Mouse (Mus musculus) kidney, embryonic 15.5 days (tissue): Measurements from ENCODE around the gene Lrfn4. TPM values are rescaled to one million over a fixed set of nuclear protein-coding genes. Genes with fewer than 3 reads are reported as not detected.
A peak's percentile ranks its signal among the peaks of the same experiment; 100 is the strongest.

ENCODE experiments used
- ATAC-seq: fragments of 200-750 bp; cut with Nextera tagmentation; replicated peaks from 2 replicates; pipeline ENCODE4 v1.8.0; 2017; ENCODE audit warnings: moderate TSS enrichment; ENCODE audit not compliant: low FRiP score
- H3K27ac ChIP-seq: fragments of 300-500 bp; sonication (generic); 2 replicates; pipeline ENCODE4 v1.5.1; 2015; ENCODE audit warnings: mild to moderate bottlenecking, inconsistent platforms
- H3K27me3 ChIP-seq: fragments of 300-500 bp; sonication (generic); 2 replicates; pipeline ENCODE4 v1.6.1; 2015; ENCODE audit warnings: inconsistent platforms
- H3K36me3 ChIP-seq: fragments of 300-500 bp; sonication (generic); 2 replicates; pipeline ENCODE4 v1.6.1; 2015; ENCODE audit warnings: inconsistent platforms
- H3K4me1 ChIP-seq: fragments of 300-500 bp; sonication (generic); 2 replicates; pipeline ENCODE4 v1.6.1; 2015; ENCODE audit warnings: inconsistent platforms
- H3K4me2 ChIP-seq: fragments of 300-500 bp; sonication (generic); 2 replicates; pipeline ENCODE4 v1.6.1; 2015; ENCODE audit warnings: moderate library complexity, mild to moderate bottlenecking, inconsistent platforms
- H3K4me3 ChIP-seq: fragments of 300-500 bp; sonication (generic); replicated peaks from 2 replicates; pipeline ENCODE4 v1.5.1; 2015; ENCODE audit warnings: mild to moderate bottlenecking, inconsistent platforms
- H3K9ac ChIP-seq: fragments of 300-500 bp; sonication (generic); 2 replicates; pipeline ENCODE4 v1.6.1; 2015; ENCODE audit warnings: mild to moderate bottlenecking, inconsistent platforms
- H3K9me3 ChIP-seq: fragments of 300-500 bp; sonication (generic); replicated peaks from 2 replicates; pipeline ENCODE4 v1.6.1; 2016; ENCODE audit warnings: inconsistent platforms
- WGBS: fragments of 180-500 bp; shearing (Covaris S2); methylation state at CpG from one replicate; pipeline ENCODE4 v1.1.7; 2015; ENCODE audit warnings: mixed read lengths; 5-methylcytosine and 5-hydroxymethylcytosine counted together
- polyA plus RNA-seq: library from polyadenylated mRNA; unstranded; fragments of >200 nt; fragmentation: Nextera tagmentation; extraction: Ambion mirVana; gene quantifications from 2 replicates; pipeline ENCODE4 v1.2.1, GENCODE M21; 2015

The Lrfn4 gene
- polyA plus RNA-seq, 1 experiment from 2014 or later = 7.7 TPM

DNA sequence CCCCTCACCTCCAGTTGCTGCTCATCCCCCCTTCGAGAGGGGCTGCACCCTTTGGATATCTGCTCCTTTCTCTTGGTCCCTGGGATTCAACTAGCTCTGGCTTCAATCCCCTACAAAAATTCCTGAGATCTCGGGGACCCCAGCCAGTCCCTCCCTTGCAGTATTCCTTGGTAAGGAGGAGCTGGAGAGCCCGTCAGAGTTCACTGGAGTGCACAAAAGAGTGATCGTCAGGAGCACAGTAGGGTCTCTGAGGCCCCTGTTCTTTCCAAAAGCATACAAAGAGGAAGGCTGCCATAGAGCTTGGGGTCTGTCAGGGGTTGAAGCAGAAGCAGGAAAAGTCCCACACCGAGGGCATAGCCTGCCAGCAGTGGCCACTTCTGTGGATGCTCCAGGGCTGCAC is 7.3 kb upstream of the Lrfn4 start:
- peaks cover 32% of the 10 kb centered on the region for H3K4me1 ChIP-seq
- no peak overlapping the region for H3K4me3 ChIP-seq
- WGBS = 85% methylated on average over 5 of the region's 5 CpGs
- no peak overlapping the region for H3K4me2 ChIP-seq
- no peak overlapping the region for H3K27ac ChIP-seq
- no peak for ATAC-seq
- H3K9me3 ChIP-seq = no peaks in the 10 kb centered on the region
- H3K27me3 ChIP-seq = no peaks in the 10 kb centered on the region
- H3K9ac ChIP-seq = no peak overlapping the region
- H3K36me3 ChIP-seq = peaks cover 46% of the 10 kb centered on the region

DNA sequence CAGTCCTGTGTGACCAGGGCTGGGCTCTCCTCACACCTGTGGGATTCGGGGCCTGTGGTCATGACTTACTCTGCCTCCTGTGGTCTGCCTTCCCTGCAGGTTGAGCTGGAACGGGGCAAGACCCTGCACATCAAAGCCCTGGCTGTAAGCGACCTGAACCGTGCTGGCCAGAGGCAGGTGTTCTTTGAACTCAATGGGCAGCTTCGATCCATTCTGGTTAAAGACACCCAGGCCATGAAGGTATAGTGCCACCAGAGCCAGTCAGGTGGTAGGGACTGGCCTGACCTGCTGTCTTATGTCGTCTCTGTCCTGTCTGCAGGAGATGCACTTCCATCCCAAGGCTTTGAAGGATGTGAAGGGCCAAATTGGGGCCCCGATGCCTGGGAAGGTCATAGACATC is 5.3 kb upstream of the Lrfn4 start:
- WGBS = 87% methylated on average over 7 of the region's 7 CpGs
- ATAC-seq = no peak
- no peak overlapping the region for H3K27ac ChIP-seq
- no peak overlapping the region for H3K4me2 ChIP-seq
- H3K4me1 ChIP-seq = peaks cover 27% of the 10 kb centered on the region
- peaks cover 46% of the 10 kb centered on the region for H3K36me3 ChIP-seq
- no peak overlapping the region for H3K9ac ChIP-seq
- H3K4me3 ChIP-seq = no peak overlapping the region
- no peaks in the 10 kb centered on the region for H3K27me3 ChIP-seq
- no peaks in the 10 kb centered on the region for H3K9me3 ChIP-seq

DNA sequence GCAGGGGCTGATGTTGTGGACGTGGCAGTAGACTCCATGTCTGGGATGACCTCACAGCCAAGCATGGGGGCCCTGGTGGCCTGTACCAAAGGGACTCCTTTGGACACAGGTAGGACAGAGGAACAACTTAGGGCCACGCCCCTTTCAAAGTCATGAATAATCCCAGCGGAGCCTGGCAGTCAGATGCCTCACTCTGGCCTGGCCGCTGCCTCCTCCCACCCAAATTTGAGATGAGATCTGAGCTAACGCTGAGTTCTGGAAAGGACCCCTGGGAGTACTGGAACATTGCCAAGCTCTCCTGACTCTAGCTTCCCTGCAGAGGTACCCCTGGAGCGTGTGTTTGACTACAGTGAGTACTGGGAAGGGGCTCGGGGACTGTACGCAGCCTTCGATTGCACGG is 4.0 kb upstream of the Lrfn4 start:
- Histone ChIP-seq H3K36me3 (peaks cover 46% of the 10 kb centered on the region), H3K4me1 (peaks cover 24% of the 10 kb centered on the region), H3K9ac (no peak overlapping the region), H3K27ac (no peak overlapping the region), H3K4me2 (no peak overlapping the region), H3K4me3 (no peak overlapping the region), H3K9me3 (no peaks in the 10 kb centered on the region), H3K27me3 (no peaks in the 10 kb centered on the region)
- 78% methylated on average over 10 of the region's 10 CpGs for WGBS
- ATAC-seq = no peak

DNA sequence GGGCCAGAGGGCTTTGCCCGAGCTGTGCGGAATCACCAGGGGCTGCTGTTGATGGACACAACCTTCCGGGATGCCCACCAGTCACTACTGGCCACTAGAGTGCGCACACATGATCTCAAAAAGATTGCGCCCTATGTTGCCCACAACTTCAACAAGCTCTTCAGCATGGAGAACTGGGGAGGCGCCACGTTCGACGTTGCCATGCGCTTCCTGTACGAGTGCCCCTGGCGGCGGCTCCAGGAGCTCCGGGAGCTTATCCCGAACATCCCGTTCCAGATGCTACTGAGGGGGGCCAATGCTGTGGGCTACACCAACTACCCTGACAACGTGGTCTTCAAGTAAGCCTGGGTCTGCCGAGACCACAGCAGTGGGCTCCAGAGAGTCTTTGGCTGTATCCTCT is 2.7 kb upstream of the Lrfn4 start:
- Histone ChIP-seq H3K4me1 (peaks cover 29% of the 10 kb centered on the region), H3K27ac (no peak overlapping the region), H3K4me3 (no peak overlapping the region), H3K27me3 (no peaks in the 10 kb centered on the region), H3K9ac (no peak overlapping the region), H3K36me3 (peaks cover 43% of the 10 kb centered on the region), H3K4me2 (no peak overlapping the region), H3K9me3 (no peaks in the 10 kb centered on the region)
- WGBS = 47% methylated on average over 18 of the region's 18 CpGs
- ATAC-seq = no peak

DNA sequence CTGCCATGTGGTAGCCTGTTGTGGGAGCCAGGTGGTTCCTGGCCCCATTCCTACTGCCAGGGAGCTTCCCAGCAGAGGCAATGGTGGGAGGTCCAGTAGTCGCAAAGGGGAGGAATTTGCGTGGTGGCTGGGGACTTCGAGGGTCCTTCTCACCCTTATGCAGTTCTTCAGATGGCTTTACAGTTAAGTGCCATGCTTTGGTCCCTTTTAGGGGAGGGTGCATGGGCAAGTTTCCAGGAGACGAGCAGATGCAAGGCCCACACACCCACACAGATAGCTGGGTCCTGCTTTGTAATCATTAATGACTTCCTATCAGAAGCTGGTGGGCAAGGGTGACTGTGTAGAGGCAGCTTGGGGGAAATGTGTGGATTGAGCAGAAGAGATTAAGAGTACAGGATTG is 1.1 kb upstream of the Lrfn4 start:
- peak overlapping the region; percentile 93; the same call in 1 of the 2 replicates for H3K27ac ChIP-seq
- H3K27me3 ChIP-seq = no peaks in the 10 kb centered on the region
- no peak for ATAC-seq
- H3K9ac ChIP-seq = 0 out of 2 replicates have a peak overlapping the region, but pooled peaks have one; percentile 8
- peaks cover 43% of the 10 kb centered on the region for H3K36me3 ChIP-seq
- 27% methylated on average over 4 of the region's 4 CpGs for WGBS
- H3K4me3 ChIP-seq = no peak overlapping the region
- no peaks in the 10 kb centered on the region for H3K9me3 ChIP-seq
- peaks cover 45% of the 10 kb centered on the region for H3K4me1 ChIP-seq
- H3K4me2 ChIP-seq = peak overlapping the region; percentile 80

DNA sequence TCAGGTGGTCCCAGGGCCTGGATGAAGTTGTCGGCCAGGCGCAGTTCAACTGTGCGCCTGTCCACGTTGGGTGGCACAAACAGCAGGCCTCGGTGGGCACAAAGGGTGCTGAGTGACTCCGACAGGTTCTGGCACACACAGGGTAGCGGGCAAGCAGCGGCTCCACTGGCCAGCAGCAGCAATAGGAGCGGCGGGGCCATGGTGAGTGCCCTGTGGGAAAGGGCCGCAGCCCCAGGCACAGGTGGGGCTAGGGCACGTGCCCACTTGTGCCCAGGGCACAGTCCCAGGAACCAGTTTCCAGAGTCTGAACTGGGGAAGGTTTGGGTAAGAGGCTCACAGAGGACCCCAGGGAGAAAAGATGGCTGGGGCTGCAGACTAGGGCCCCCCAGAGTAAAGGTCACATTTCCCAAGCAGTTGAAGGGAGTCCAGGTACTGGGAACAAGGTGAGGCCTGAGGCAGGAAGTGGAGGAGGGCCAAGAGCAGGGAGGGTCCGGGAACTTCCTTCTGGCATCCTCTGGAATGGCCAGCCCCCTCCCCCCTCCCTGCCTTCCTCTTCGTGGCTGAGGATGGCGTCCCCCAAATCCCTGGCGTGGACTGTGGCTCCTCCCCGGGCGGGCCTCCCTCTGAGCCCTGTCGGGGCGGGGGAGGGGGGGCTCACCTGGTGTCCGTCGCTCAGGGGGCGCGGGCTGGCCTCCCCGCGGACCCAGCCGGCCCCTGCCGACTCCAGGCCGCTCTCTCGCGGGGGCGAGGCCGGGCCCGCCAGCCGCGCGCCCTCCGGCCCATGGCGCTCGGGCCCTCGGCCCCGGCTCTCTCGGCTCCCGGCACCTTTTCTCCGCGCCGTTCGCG is 939 bp downstream of the Lrfn4 start:
- peak; percentile 10; the same call in 1 of the 2 replicates for ATAC-seq
- Histone ChIP-seq H3K4me1 (peaks cover 48% of the 10 kb centered on the region), H3K27me3 (no peaks in the 10 kb centered on the region), H3K36me3 (peaks cover 31% of the 10 kb centered on the region), H3K9me3 (no peaks in the 10 kb centered on the region), H3K4me3 (peak overlapping the region; percentile 65), H3K4me2 (peak overlapping the region; percentile 80), H3K9ac (peak overlapping the region; percentile 90), H3K27ac (peak overlapping the region; percentile 93)
- 18% methylated on average over 43 of the region's 49 CpGs for WGBS

DNA sequence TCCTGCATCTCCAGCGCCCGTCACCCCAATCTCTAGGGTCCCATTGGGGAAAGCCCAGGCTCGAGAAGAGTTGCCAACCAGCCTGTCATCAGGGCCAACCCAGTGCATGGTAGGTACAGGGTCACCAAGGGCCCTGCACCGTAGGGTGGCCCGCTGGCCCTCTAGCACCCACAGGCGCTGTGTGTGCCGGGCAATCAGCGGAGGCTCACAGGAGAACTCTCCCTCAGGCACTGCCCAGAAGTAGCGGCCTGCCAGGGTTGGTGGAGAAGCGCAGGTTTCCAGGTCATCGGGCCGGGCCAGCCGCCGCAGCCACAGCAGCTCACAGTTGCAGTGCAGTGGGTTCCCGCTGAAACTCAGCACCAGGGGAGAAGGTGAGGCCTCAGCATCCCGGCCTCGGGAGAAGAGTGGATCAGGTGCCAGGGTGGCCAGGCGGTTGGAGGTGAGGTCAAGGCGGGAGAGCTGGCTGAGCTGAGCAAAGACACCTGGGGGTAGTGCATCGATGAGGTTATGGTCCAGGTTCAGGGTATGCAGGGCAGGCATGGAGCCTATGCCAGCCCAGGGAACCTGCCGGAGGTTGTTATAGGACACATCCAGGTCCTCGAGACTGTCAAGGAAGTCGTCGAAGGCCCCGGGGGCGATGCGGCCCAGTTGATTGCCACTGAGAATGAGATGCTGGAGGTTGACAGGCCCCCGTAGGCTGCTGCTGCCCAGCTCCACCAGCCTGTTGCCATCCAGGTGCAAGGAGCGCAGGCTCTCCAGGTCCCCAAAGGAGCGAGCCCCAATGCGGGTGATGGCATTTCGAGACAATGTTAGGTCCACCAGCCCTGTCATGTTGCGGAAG is 1.8 kb downstream of the Lrfn4 start:
- ATAC-seq = no peak
- Histone ChIP-seq H3K4me1 (peaks cover 52% of the 10 kb centered on the region), H3K9me3 (no peaks in the 10 kb centered on the region), H3K4me3 (peak overlapping the region; percentile 65), H3K36me3 (peaks cover 31% of the 10 kb centered on the region), H3K4me2 (peak overlapping the region; percentile 80), H3K27ac (peak overlapping the region; percentile 93; the same call in 1 of the 2 replicates), H3K9ac (peak overlapping the region; percentile 90), H3K27me3 (no peaks in the 10 kb centered on the region)
- WGBS = 79% methylated on average over 33 of the region's 33 CpGs

DNA sequence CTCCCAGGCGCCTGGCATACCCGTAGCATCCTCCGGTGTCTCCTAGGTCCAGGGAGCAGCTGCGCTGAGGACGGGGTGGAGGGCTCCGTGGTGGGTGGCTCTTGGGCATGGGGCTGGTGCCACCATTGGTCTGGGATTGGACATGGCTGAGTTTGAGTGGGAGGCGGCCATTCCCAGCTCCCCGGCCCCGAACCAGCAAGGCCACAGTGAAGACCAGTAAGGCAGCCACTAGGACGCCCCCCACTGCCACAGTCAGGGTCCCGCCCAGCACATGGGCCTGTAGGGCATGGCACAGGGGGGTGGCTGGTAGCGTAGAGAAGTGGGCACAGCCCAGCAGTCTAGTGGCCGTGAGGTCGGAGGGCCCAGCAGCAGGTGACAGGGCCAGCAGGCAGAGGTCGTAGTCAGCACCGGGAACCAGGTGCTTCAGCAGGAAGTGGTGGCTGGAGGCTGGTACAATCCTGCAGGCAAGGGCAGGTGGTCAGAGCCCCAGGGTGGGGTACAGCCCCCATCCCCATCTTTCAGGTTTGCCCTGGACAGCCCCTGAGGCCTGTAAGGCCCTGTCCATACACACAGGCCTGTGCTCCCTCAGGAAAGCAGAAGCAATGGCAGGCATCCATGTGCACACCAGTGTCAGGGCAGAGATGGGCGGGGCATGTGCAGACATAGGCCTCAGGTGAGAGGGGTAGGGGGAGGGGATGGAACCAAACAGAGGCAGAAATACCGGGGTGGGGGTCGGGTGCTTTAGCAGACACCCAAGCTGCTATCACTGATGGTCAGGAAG is 3.1 kb downstream of the Lrfn4 start:
- no peak overlapping the region for H3K27ac ChIP-seq
- no peak overlapping the region for H3K9ac ChIP-seq
- H3K36me3 ChIP-seq = peaks cover 31% of the 10 kb centered on the region
- peaks cover 49% of the 10 kb centered on the region for H3K4me1 ChIP-seq
- no peak overlapping the region for H3K4me3 ChIP-seq
- no peaks in the 10 kb centered on the region for H3K9me3 ChIP-seq
- no peaks in the 10 kb centered on the region for H3K27me3 ChIP-seq
- H3K4me2 ChIP-seq = no peak overlapping the region
- 87% methylated on average over 19 of the region's 19 CpGs for WGBS
- ATAC-seq = no peak

DNA sequence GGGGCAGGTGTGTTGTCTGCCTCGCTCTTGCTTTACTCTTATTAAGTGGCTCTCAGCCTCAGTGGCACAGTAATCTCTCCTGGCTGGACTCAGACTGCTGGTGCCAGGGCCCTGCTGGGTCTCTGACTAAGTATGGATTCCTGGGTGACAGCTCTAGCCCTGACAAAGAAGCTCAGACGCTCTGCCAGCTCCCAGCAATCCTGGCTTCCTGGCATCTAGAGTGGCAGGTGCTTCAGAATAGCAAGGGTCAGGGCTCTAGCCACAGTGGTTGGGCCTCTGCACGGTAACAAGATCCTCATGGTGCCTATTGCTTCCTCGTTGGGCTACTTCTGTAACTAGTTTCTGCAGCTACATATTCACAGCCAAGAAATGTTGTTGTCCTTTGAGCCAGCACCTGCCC is 5.4 kb downstream of the Lrfn4 start:
- Histone ChIP-seq H3K27me3 (no peaks in the 10 kb centered on the region), H3K4me2 (no peak overlapping the region), H3K9me3 (no peaks in the 10 kb centered on the region), H3K36me3 (peaks cover 31% of the 10 kb centered on the region), H3K4me1 (peaks cover 46% of the 10 kb centered on the region), H3K4me3 (no peak overlapping the region), H3K27ac (no peak overlapping the region), H3K9ac (no peak overlapping the region)
- no peak for ATAC-seq
- 48% methylated on average over 4 of the region's 4 CpGs for WGBS

DNA sequence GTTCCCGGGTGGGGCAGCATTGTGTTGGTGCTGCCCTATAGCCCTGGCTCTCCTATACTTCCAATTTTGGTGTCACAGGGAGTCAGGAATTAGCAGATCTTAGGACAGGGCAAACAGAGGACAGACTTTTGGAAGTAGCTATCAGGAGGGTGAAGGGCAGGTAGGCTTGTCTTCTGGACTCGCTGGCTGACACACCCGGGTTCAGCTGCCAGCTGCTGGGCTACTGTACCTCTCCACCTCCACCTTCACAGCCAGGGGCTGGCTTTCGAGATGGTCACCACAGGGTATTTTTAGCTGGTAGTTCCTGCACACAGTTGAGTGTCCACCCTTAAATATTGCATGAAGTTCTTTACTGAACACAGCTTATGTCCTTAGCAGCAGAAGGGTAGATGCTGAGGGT is 7.0 kb downstream of the Lrfn4 start:
- H3K9me3 ChIP-seq = no peaks in the 10 kb centered on the region
- H3K4me1 ChIP-seq = peaks cover 49% of the 10 kb centered on the region
- H3K36me3 ChIP-seq = peaks cover 26% of the 10 kb centered on the region
- H3K4me3 ChIP-seq = no peak overlapping the region
- no peak overlapping the region for H3K4me2 ChIP-seq
- no peaks in the 10 kb centered on the region for H3K27me3 ChIP-seq
- H3K9ac ChIP-seq = no peak overlapping the region
- no peak for ATAC-seq
- WGBS = 83% methylated on average over 4 of the region's 4 CpGs
- H3K27ac ChIP-seq = no peak overlapping the region

DNA sequence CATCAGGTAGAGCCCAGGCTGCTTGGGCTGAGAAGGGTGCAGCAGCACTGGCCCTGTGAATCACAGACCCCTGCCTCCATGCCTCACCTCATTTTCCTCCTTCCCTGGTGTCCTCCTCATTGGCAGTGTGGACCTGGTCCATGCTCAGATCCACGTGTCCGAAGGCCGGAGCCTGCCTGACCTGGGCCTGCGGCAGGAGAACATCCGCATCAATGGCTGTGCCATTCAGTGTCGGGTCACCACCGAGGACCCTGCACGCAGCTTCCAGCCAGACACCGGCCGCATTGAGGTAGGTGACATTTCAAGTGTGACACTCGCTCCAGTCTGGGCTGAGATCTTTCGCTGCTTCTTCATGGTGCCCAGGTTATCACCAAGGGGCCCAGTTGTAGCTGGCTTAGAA is 8.1 kb downstream of the Lrfn4 start:
- H3K36me3 ChIP-seq = peaks cover 15% of the 10 kb centered on the region
- no peaks in the 10 kb centered on the region for H3K9me3 ChIP-seq
- no peak overlapping the region for H3K4me3 ChIP-seq
- no peak for ATAC-seq
- no peak overlapping the region for H3K4me2 ChIP-seq
- peaks cover 39% of the 10 kb centered on the region for H3K4me1 ChIP-seq
- 94% methylated on average over 12 of the region's 12 CpGs for WGBS
- no peak overlapping the region for H3K27ac ChIP-seq
- H3K9ac ChIP-seq = no peak overlapping the region
- H3K27me3 ChIP-seq = no peaks in the 10 kb centered on the region
